Comparison of ENCODE assay signal across 8 mouse cellular contexts in the genomic region with DNA sequence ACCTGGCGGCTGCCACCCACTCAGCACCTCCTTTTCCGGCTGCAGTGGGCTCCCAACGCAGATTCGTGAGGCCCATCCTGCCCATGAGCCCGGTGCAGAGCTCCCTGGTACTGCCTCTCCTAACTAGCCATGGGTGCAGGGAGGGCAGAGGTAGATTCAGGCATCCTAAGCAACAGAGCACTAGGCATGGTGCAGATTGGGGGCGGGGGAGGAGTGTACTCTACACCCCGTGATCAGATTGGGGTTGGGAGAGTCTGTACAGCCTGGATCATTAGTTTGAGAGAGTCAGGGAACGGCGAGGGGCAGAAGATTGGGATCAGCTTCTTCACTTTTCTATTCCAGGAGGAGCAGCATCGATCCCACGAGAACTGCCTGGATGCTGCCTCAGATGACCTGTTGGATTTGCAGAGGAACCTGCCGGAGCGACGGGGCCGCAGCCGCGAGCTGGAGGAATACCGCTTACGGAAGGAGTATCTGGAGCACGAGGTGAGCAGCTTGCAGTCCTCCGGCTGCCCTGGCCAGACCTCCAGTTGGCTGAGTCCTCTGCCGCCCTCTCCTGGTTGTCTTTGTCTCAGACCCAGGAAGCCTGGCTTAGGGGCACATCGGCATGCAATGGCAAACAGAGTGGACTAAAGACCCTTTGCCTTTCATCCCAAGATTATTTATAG. TPM values are rescaled to one million over a fixed set of nuclear protein-coding genes. Genes with fewer than 3 reads are reported as not detected.
DNase-seq lines count a peak whose midpoint lies in the region; ATAC-seq and TF ChIP-seq lines count a peak whose summit lies in the region.

No protein-coding gene starts in this region.

- intact Hi-C loops in left cerebral cortex, adult 2 months (cut with DNase I) = loop anchor here (1.0 to 5.0 kb wide), 3 partner anchors 49 to 352 kb away; no protein-coding TSS in a partner anchor
- intact Hi-C loops in heart, adult 2 months (cut with DNase I) = loop anchor here (1.0 to 5.0 kb wide), 3 partner anchors 48 to 352 kb away; no protein-coding TSS in a partner anchor

- no peaks in the 10 kb centered on the region for H3K79me2 ChIP-seq in heart, adult 2 months (replicated peaks; ENCODE audit: control insufficient read depth, insufficient read depth, low read length)
- H3K79me2 ChIP-seq in myocyte (ENCODE audit: control insufficient read depth, insufficient read depth) = no peaks in the 10 kb centered on the region

- H3ac ChIP-seq in myocyte (ENCODE audit: control insufficient read depth, insufficient read length) = no peak overlapping the region

- H3K4me1 ChIP-seq in heart, adult 2 months (ENCODE audit: control insufficient read depth, insufficient read depth, low read length) = no peaks in the 10 kb centered on the region
- H3K4me1 ChIP-seq in liver, embryonic 11.5 days (replicated peaks; ENCODE audit: control insufficient read depth, insufficient read depth, low read length) = no peaks in the 10 kb centered on the region; the same call in 1 of the 2 replicates

- no peaks in the 10 kb centered on the region for H3K27me3 ChIP-seq in heart, adult 2 months (ENCODE audit: control insufficient read depth, insufficient read depth, low read length)
- H3K27me3 ChIP-seq in liver, embryonic 11.5 days (replicated peaks; ENCODE audit: control insufficient read depth, insufficient read depth, low read length) = no peaks in the 10 kb centered on the region
- peaks cover 16% of the 10 kb centered on the region for H3K27me3 ChIP-seq in myocyte (ENCODE audit: control insufficient read depth, insufficient read depth, insufficient read length)

- TF ChIP-seq CTCF in left cerebral cortex, adult 2 months (IDR thresholded peaks at IDR 0.05) = peak; percentile 77
- peak; percentile 90 for TF ChIP-seq CTCF in heart, adult 2 months (IDR thresholded peaks at IDR 0.05)

- peak; percentile 48 to 62 for DNase-seq in left cerebral cortex, adult 2 months (ENCODE audit: extremely low spot score in 1 of 2, low spot score in 2 of 2)
- DNase-seq in left cerebral cortex, adult 8-10 months (ENCODE audit: low spot score in 2 of 2) = no peak
- peak; percentile 90 for DNase-seq in embryo, embryonic 11 days
- peak; percentile 63 to 72 for DNase-seq in heart, adult 2 months
- DNase-seq in kidney, adult 11 months = peak; percentile 65
- DNase-seq in liver, embryonic 11.5 days (ENCODE audit: low spot score) = peak; percentile 56
- peak; percentile 56 to 59 for DNase-seq in spleen, postnatal 36 days (ENCODE audit: low spot score in 2 of 2)

- no peaks in the 10 kb centered on the region for H3K9me3 ChIP-seq in liver, embryonic 11.5 days (ENCODE audit: control insufficient read depth, low read length)

- ATAC-seq in liver, embryonic 11.5 days (replicated peaks; ENCODE audit: low FRiP score) = peak; percentile 64

- peak overlapping the region; percentile 26; the same call in 1 of the 2 replicates for H3K4me3 ChIP-seq in left cerebral cortex, adult 2 months
- no peak overlapping the region for H3K4me3 ChIP-seq in heart, adult 2 months
- no peak overlapping the region for H3K4me3 ChIP-seq in liver, embryonic 11.5 days (ENCODE audit: low read depth, low read length)
- H3K4me3 ChIP-seq in myocyte = no peak overlapping the region

- H3K36me3 ChIP-seq in heart, adult 2 months (ENCODE audit: control insufficient read depth, insufficient read depth, low read length) = no peaks in the 10 kb centered on the region
- H3K36me3 ChIP-seq in liver, embryonic 11.5 days (ENCODE audit: control insufficient read depth, insufficient read depth, low read length) = peaks cover 2% of the 10 kb centered on the region; the same call in 1 of the 2 replicates
- no peaks in the 10 kb centered on the region for H3K36me3 ChIP-seq in myocyte (ENCODE audit: control insufficient read depth, insufficient read depth)

- no peak for TF ChIP-seq POLR2A in heart, adult 2 months (IDR thresholded peaks at IDR 0.05; ENCODE audit: insufficient read depth, low read depth, low read length)
- no peak for TF ChIP-seq POLR2A in myocyte (IDR thresholded peaks at IDR 0.05; ENCODE audit: insufficient read length, low read depth)

- H3K27ac ChIP-seq in left cerebral cortex, adult 2 months = no peak overlapping the region
- H3K27ac ChIP-seq in heart, adult 2 months = no peak overlapping the region
- H3K27ac ChIP-seq in liver, embryonic 11.5 days (ENCODE audit: low read depth, low read length) = no peak overlapping the region

- 8% methylated on average over 23 of the region's 23 CpGs for WGBS in heart, adult 2 months
- 38% methylated on average over 23 of the region's 23 CpGs for WGBS in liver, embryonic 11.5 days

- peak overlapping the region; percentile 53 for H3K4me2 ChIP-seq in liver, embryonic 11.5 days
- peak overlapping the region; percentile 14 for H3K4me2 ChIP-seq in myocyte (ENCODE audit: low read depth)

- TF ChIP-seq EP300 in heart, adult 2 months (IDR thresholded peaks at IDR 0.05; ENCODE audit: insufficient read depth, low read depth, low read length) = no peak

- peak overlapping the region; percentile 37; the same call in 1 of the 2 replicates for H3K9ac ChIP-seq in heart, adult 2 months (ENCODE audit: low read depth, low read length)
- no peak overlapping the region for H3K9ac ChIP-seq in liver, embryonic 11.5 days (ENCODE audit: low read depth, low read length)

TF ChIP-seq in myocyte, 11 proteins besides CTCF, POLR2A, EP300 and RAD21:
- TF ChIP-seq REST (IDR thresholded peaks at IDR 0.05; ENCODE audit: insufficient read depth, insufficient read length) (no peak), MYOD1 (IDR thresholded peaks at IDR 0.05; ENCODE audit: control insufficient read depth in 1 of 3, insufficient read length in 2 of 3, low read depth in 2 of 3) (no peak), MYOG (IDR thresholded peaks at IDR 0.05; ENCODE audit: control insufficient read depth in 1 of 3, insufficient read depth in 1 of 3, insufficient read length in 2 of 3, low read depth in 2 of 3) (no peak), POLR2AphosphoS2 (IDR thresholded peaks at IDR 0.05; ENCODE audit: insufficient read length, low read depth) (no peak), MAX (IDR thresholded peaks at IDR 0.05; ENCODE audit: low read depth) (no peak), CEBPB (IDR thresholded peaks at IDR 0.05; ENCODE audit: insufficient read depth, poor library complexity, severe bottlenecking) (no peak), TCF12 (IDR thresholded peaks at IDR 0.05; ENCODE audit: insufficient read depth, poor library complexity, severe bottlenecking) (no peak), SRF (IDR thresholded peaks at IDR 0.05; ENCODE audit: control insufficient read depth, insufficient read length, low read depth) (no peak), TCF3 (IDR thresholded peaks at IDR 0.05; ENCODE audit: insufficient read length, low read depth) (no peak), USF1 (IDR thresholded peaks at IDR 0.05; ENCODE audit: low read depth) (no peak), E2F4 (IDR thresholded peaks at IDR 0.05; ENCODE audit: insufficient read depth) (no peak)

RNA-seq across cellular contexts. Expression of gene Psd4, which starts 38.1 kb away (rescaled TPM):
- total RNA-seq in left cerebral cortex, adult 2 months (2021) = under 1 TPM; 0.47 to 0.48 TPM
- 1 to 10 TPM in 3 of 4 experiments, under 1 TPM in 1; 0.95 to 3.3 (median 1.8) TPM for total RNA-seq in left cerebral cortex, adult 8-10 months (2022)
- 1 to 10 TPM; 1.3 to 1.5 TPM for total RNA-seq in heart, adult 2 months (2021)
- polyA plus RNA-seq in heart, adult 2 months (2012; rRNA removed) = 0.85 and 1.4 TPM in 2 replicates
- 13.1 and 17.3 TPM in 2 replicates for polyA plus RNA-seq in liver, embryonic 11.5 days (2014; fragmentation: Nextera tagmentation; extraction: Ambion mirVana)
- not detected for polyA plus RNA-seq in myocyte (2012; fragmentation: generic; extraction: Trizol)

Comparison
In these comparisons a context has a peak if more than half of its experiments do, and no peak if none do; other contexts are left out.
1. DNase-seq: peak in left cerebral cortex, adult 2 months (2 of 2), embryo, embryonic 11 days (single experiment), heart, adult 2 months (2 of 2), kidney, adult 11 months (single experiment), liver, embryonic 11.5 days (single experiment) and spleen, postnatal 36 days (2 of 2); none in left cerebral cortex, adult 8-10 months (0 of 2).